Mouse (Mus musculus) ES-Bruce4 (cell line): ENCODE measurements at regions not wholly inside any gene's neighbourhood (a gene's known extent, or its start where the extent isn't known, plus 50 kb on each side); places are given as distances from the start of the nearest gene placed in this dataset.

Source experiments
- CTCF ChIP-seq: IDR thresholded peaks from one replicate; pipeline ENCODE4 v1.8.1; 2011; ENCODE audit warnings: low read depth, low read length
- EP300 ChIP-seq: IDR thresholded peaks from 2 replicates; pipeline ENCODE4 v1.6.1; 2011; ENCODE audit warnings: low read depth, low read length; ENCODE audit not compliant: insufficient read depth

GRCm38 (mm10) chr10:118706020-118706419 is 164.0 kb downstream of the Dyrk2 start:
- TF ChIP-seq CTCF (no peak), EP300 (no peak)
